Mouse (Mus musculus) thymus, adult 2 months (tissue): ENCODE results near the gene Gm5134.

Experiments used
- CTCF ChIP-seq: fragments of 200-500 bp; IDR thresholded peaks from 2 replicates; pipeline ENCODE4 v1.5.1; 2012; ENCODE audit warnings: mild to moderate bottlenecking, control low read depth, low read length, moderate library complexity, borderline replicate concordance; ENCODE audit not compliant: control insufficient read depth, poor library complexity, insufficient read depth; ENCODE audit errors: extremely low read depth
- POLR2A ChIP-seq: fragments of 200-500 bp; IDR thresholded peaks from 2 replicates; pipeline ENCODE4 v1.6.1; 2012; ENCODE audit warnings: mild to moderate bottlenecking, low read length, control low read depth, moderate library complexity; ENCODE audit not compliant: control insufficient read depth, poor library complexity, insufficient read depth; ENCODE audit errors: extremely low read depth

DNA sequence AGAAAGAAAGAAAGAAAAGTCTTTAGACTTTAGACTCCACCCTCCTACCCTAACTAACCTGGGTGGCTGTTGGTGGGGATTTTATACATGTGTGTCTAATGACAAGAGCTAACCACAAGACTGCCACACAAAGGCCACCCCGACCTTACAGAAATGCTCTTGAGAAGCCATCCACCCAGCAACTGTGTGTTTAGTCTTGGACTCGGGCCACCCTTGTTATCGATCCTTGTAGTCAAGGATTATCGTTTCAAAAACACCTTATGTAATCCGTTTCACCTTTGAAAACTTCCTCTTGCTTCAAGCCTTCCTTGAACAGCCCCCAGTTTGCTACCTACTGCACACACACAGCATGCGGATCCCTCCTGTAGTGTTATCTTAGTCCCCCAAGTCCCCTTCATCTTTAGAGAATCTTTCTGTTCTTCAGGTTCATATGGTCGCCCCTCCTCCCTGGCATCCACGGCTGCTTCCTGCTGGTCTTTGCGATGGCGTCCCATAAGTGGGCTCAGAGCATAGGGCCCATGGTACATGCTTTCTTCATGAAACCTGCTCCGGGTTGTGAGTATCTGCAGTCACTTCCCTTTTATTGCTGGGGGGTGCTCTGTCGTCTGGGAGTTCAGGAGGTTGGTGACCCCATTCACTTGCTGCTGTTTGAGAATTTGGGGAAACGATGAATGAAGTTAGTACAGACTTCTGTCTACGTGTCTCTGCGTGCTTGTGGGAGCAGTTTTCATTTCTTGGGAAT is 11.4 kb upstream of the Gm5134 start, which contains the start of gene Vpreb3:
- TF ChIP-seq CTCF: no peak
- TF ChIP-seq POLR2A: no peak
